Mouse (Mus musculus): ENCODE measurements around the gene Scoc. TPM values are rescaled to one million over a fixed set of nuclear protein-coding genes. Genes with fewer than 3 reads are reported as not detected.
A peak's percentile ranks its signal among the peaks of the same experiment; 100 is the strongest.
"Not testable (repeated sequence)": the region's sequence is repeated elsewhere in the genome, so short reads cannot be mapped to it uniquely, and the experiment has no call there.

Scoc gene
- polyA plus RNA-seq (2016; fragmentation: Nextera tagmentation; extraction: Ambion mirVana), result 95.3 and 98.0 TPM in 2 replicates

- Histone ChIP-seq H3K4me2 (no peak within 1 kb of the TSS), H3K4me1 (replicated peaks) (no peaks in the 10 kb centered on the region), H3K27me3 (replicated peaks) (no peaks in the 10 kb centered on the region), H3K9me3 (replicated peaks) (no peaks in the 10 kb centered on the region), H3K36me3 (no peaks in the 10 kb centered on the region), H3K4me3 (no peak within 1 kb of the TSS), H3K9ac (no peak within 1 kb of the TSS), H3K27ac (ENCODE audit: poor library complexity, severe bottlenecking) (no peak within 1 kb of the TSS)
- WGBS, result 74% methylated on average over 14 of the region's 14 CpGs
- ATAC-seq (ENCODE audit: insufficient number of reproducible peaks, low FRiP score), result no peak
Measured at GRCm38 (mm10) chr8:83458222-83458621, at the start of gene Scoc. Gene Scoc, minus strand, starts transcription at chr8:83458391.

GRCm38 (mm10) chr8:83459606-83460005, 1.4 kb upstream of the Scoc start:
- Histone ChIP-seq H3K36me3 (no peaks in the 10 kb centered on the region), H3K9ac (no peak overlapping the region), H3K9me3 (replicated peaks) (no peaks in the 10 kb centered on the region), H3K4me3 (no peak overlapping the region), H3K4me1 (replicated peaks) (no peaks in the 10 kb centered on the region), H3K4me2 (no peak overlapping the region), H3K27me3 (replicated peaks) (no peaks in the 10 kb centered on the region), H3K27ac (ENCODE audit: poor library complexity, severe bottlenecking) (no peak overlapping the region)
- ATAC-seq (ENCODE audit: insufficient number of reproducible peaks, low FRiP score), result no peak
- 71% methylated on average over 3 of the region's 3 CpGs for WGBS

- WGBS, result 57% methylated on average over 6 of the region's 6 CpGs
- no peak overlapping the region for H3K4me2 ChIP-seq
- H3K27ac ChIP-seq (ENCODE audit: poor library complexity, severe bottlenecking), result no peak overlapping the region
- no peaks in the 10 kb centered on the region for H3K36me3 ChIP-seq
- H3K4me3 ChIP-seq, result no peak overlapping the region
- no peak for ATAC-seq (ENCODE audit: insufficient number of reproducible peaks, low FRiP score)
- H3K9ac ChIP-seq, result no peak overlapping the region
- H3K4me1 ChIP-seq (replicated peaks), result no peaks in the 10 kb centered on the region
- no peaks in the 10 kb centered on the region for H3K9me3 ChIP-seq (replicated peaks)
- no peaks in the 10 kb centered on the region for H3K27me3 ChIP-seq (replicated peaks)
Measured at GRCm38 (mm10) chr8:83457121-83457520, 1.1 kb downstream of the Scoc start.

- Histone ChIP-seq H3K4me3 (no peak overlapping the region), H3K4me1 (replicated peaks) (no peaks in the 10 kb centered on the region), H3K27ac (ENCODE audit: poor library complexity, severe bottlenecking) (no peak overlapping the region), H3K36me3 (no peaks in the 10 kb centered on the region), H3K4me2 (no peak overlapping the region), H3K9me3 (replicated peaks) (no peaks in the 10 kb centered on the region), H3K9ac (no peak overlapping the region), H3K27me3 (replicated peaks) (no peaks in the 10 kb centered on the region)
- WGBS, result 22% methylated on average over 3 of the region's 3 CpGs
- no peak for ATAC-seq (ENCODE audit: insufficient number of reproducible peaks, low FRiP score)
Measured at GRCm38 (mm10) chr8:83451056-83451455, 7.1 kb downstream of the Scoc start.

- Histone ChIP-seq H3K9me3 (replicated peaks) (no peaks in the 10 kb centered on the region), H3K4me2 (no peak overlapping the region), H3K27me3 (replicated peaks) (no peaks in the 10 kb centered on the region), H3K4me3 (no peak overlapping the region), H3K4me1 (replicated peaks) (no peaks in the 10 kb centered on the region), H3K9ac (no peak overlapping the region), H3K27ac (ENCODE audit: poor library complexity, severe bottlenecking) (no peak overlapping the region), H3K36me3 (no peaks in the 10 kb centered on the region)
- whole genome bisulfite sequencing, result 67% methylated on average over 1 of the region's 1 CpGs
- no peak for ATAC-seq (ENCODE audit: insufficient number of reproducible peaks, low FRiP score)
Measured at GRCm38 (mm10) chr8:83449960-83450359, 8.2 kb downstream of the Scoc start.

- WGBS, result 41% methylated on average over 5 of the region's 5 CpGs
- no peak for ATAC-seq (ENCODE audit: insufficient number of reproducible peaks, low FRiP score)
Measured at GRCm38 (mm10) chr8:83443052-83443400, 15.2 kb downstream of the Scoc start.

GRCm38 (mm10) chr8:83442243-83443051, 15.7 kb downstream of the Scoc start:
- Histone ChIP-seq H3K4me2 (peak overlapping the region; percentile 66), H3K27me3 (replicated peaks) (no peaks in the 10 kb centered on the region), H3K36me3 (peaks cover 6% of the 10 kb centered on the region), H3K27ac (ENCODE audit: poor library complexity, severe bottlenecking) (peak overlapping the region; percentile 87), H3K9ac (peak overlapping the region; percentile 92), H3K4me3 (peak overlapping the region; percentile 86), H3K9me3 (replicated peaks) (no peaks in the 10 kb centered on the region), H3K4me1 (replicated peaks) (peaks cover 11% of the 10 kb centered on the region; the same call in 1 of the 2 replicates)
- WGBS, result under 1% methylated on average over 64 of the region's 64 CpGs
- peak; percentile 100 for ATAC-seq (ENCODE audit: insufficient number of reproducible peaks, low FRiP score)

More at GRCm38 (mm10) chr8:83443052-83443400, 15.2 kb downstream of the Scoc start:
- Histone ChIP-seq H3K4me1 (replicated peaks) (peaks cover 11% of the 10 kb centered on the region; the same call in 1 of the 2 replicates), H3K9ac (no peak overlapping the region), H3K4me3 (peak overlapping the region; percentile 86), H3K36me3 (peaks cover under 1% of the 10 kb centered on the region; the same call in 1 of the 2 replicates), H3K9me3 (replicated peaks) (no peaks in the 10 kb centered on the region), H3K27me3 (replicated peaks) (no peaks in the 10 kb centered on the region), H3K27ac (ENCODE audit: poor library complexity, severe bottlenecking) (no peak overlapping the region), H3K4me2 (peak overlapping the region; percentile 66)

GRCm38 (mm10) chr8:83441656-83442242, 16.4 kb downstream of the Scoc start:
- peaks cover 11% of the 10 kb centered on the region; the same call in 1 of the 2 replicates for H3K4me1 ChIP-seq (replicated peaks)
- H3K4me2 ChIP-seq, result peak overlapping the region; percentile 66
- H3K27me3 ChIP-seq (replicated peaks), result no peaks in the 10 kb centered on the region
- H3K9me3 ChIP-seq (replicated peaks), result no peaks in the 10 kb centered on the region
- H3K27ac ChIP-seq (ENCODE audit: poor library complexity, severe bottlenecking), result peak overlapping the region; percentile 87
- H3K36me3 ChIP-seq, result peaks cover 10% of the 10 kb centered on the region
- WGBS, result 1% methylated on average over 29 of the region's 29 CpGs
- H3K4me3 ChIP-seq, result peak overlapping the region; percentile 86
- ATAC-seq (ENCODE audit: insufficient number of reproducible peaks, low FRiP score), result no peak
- peak overlapping the region; percentile 92 for H3K9ac ChIP-seq

- Histone ChIP-seq H3K27me3 (replicated peaks) (peaks cover 17% of the 10 kb centered on the region), H3K4me2 (no peak overlapping the region), H3K36me3 (peaks cover 21% of the 10 kb centered on the region), H3K4me1 (replicated peaks) (peaks cover 11% of the 10 kb centered on the region; the same call in 1 of the 2 replicates), H3K4me3 (no peak overlapping the region), H3K9me3 (replicated peaks) (no peaks in the 10 kb centered on the region), H3K27ac (ENCODE audit: poor library complexity, severe bottlenecking) (no peak overlapping the region), H3K9ac (no peak overlapping the region)
- 75% methylated on average over 1 of the region's 1 CpGs for WGBS
- no peak for ATAC-seq (ENCODE audit: insufficient number of reproducible peaks, low FRiP score)
Measured at GRCm38 (mm10) chr8:83437077-83437476, 21.1 kb downstream of the Scoc start.

- peak; percentile 33; the same call in 1 of the 2 replicates for ATAC-seq (ENCODE audit: insufficient number of reproducible peaks, low FRiP score)
- Histone ChIP-seq H3K9me3 (replicated peaks) (no peaks in the 10 kb centered on the region), H3K27me3 (replicated peaks) (peaks cover 64% of the 10 kb centered on the region), H3K4me1 (replicated peaks) (peaks cover 4% of the 10 kb centered on the region), H3K36me3 (peaks cover 7% of the 10 kb centered on the region), H3K4me2 (no peak overlapping the region), H3K27ac (ENCODE audit: poor library complexity, severe bottlenecking) (no peak overlapping the region), H3K9ac (no peak overlapping the region), H3K4me3 (no peak overlapping the region)
- 61% methylated on average over 4 of the region's 4 CpGs for WGBS
Measured at GRCm38 (mm10) chr8:83429071-83429524, 29.1 kb downstream of the Scoc start.

GRCm38 (mm10) chr8:83428621-83429020, 29.6 kb downstream of the Scoc start:
- H3K4me2 ChIP-seq; H3K9me3 ChIP-seq (replicated peaks); H3K27ac ChIP-seq (ENCODE audit: poor library complexity, severe bottlenecking); H3K4me3 ChIP-seq; H3K36me3 ChIP-seq; H3K9ac ChIP-seq; ATAC-seq (ENCODE audit: insufficient number of reproducible peaks, low FRiP score); H3K4me1 ChIP-seq (replicated peaks): not testable (repeated sequence)
- H3K27me3 ChIP-seq (replicated peaks), result peaks cover 65% of the 10 kb centered on the region
- 90% methylated on average over 3 of the region's 3 CpGs for WGBS

Measured in heart, embryonic 12.5 days (tissue).